Mouse (Mus musculus) intestine, embryonic 14.5 days (tissue): ENCODE measurements around the gene Zan. TPM values are rescaled to one million over a fixed set of nuclear protein-coding genes. Genes with fewer than 3 reads are reported as not detected.

Experiments used
- ATAC-seq: fragments of 200-750 bp; cut with Nextera tagmentation; replicated peaks from 2 replicates; pipeline ENCODE4 v1.8.0; 2017; ENCODE audit warnings: low read depth, moderate number of reproducible peaks, moderate TSS enrichment, moderate library complexity; ENCODE audit not compliant: low FRiP score, low TSS enrichment
- DNase-seq: peaks from one replicate; pipeline ENCODE4 v3.0.0-alpha.2; 2018; ENCODE audit warnings: low spot score
- H3K27ac ChIP-seq: fragments of 300-500 bp; sonication (generic); 2 replicates; pipeline ENCODE4 v1.5.1; 2014; ENCODE audit warnings: low read depth, mild to moderate bottlenecking, control low read depth
- H3K27me3 ChIP-seq: fragments of 300-500 bp; sonication (generic); replicated peaks from 2 replicates; pipeline ENCODE4 v1.6.1; 2014; ENCODE audit warnings: low read length, control low read depth; ENCODE audit not compliant: control insufficient read depth, insufficient read depth
- H3K36me3 ChIP-seq: fragments of 300-500 bp; sonication (generic); 2 replicates; pipeline ENCODE4 v1.6.1; 2014; ENCODE audit warnings: low read length, control low read depth; ENCODE audit not compliant: control insufficient read depth, insufficient read depth
- H3K4me1 ChIP-seq: fragments of 300-500 bp; sonication (generic); replicated peaks from 2 replicates; pipeline ENCODE4 v1.6.1; 2014; ENCODE audit warnings: low read length, control low read depth, mixed read lengths; ENCODE audit not compliant: control insufficient read depth, insufficient read depth
- H3K4me2 ChIP-seq: fragments of 300-500 bp; sonication (generic); 2 replicates; pipeline ENCODE4 v1.6.1; 2014; ENCODE audit warnings: low read length
- H3K4me3 ChIP-seq: fragments of 300-500 bp; sonication (generic); 2 replicates; pipeline ENCODE4 v1.5.1; 2014; ENCODE audit warnings: low read depth, low read length, control low read depth, mixed read lengths
- H3K9ac ChIP-seq: fragments of 300-500 bp; sonication (generic); 2 replicates; pipeline ENCODE4 v1.6.1; 2014; ENCODE audit warnings: mild to moderate bottlenecking, low read length
- H3K9me3 ChIP-seq: fragments of 300-500 bp; sonication (generic); 2 replicates; pipeline ENCODE4 v1.6.1; 2016; ENCODE audit warnings: low read length, control low read depth; ENCODE audit not compliant: control insufficient read depth
- WGBS: fragments of 180-500 bp; shearing (Covaris S2); extraction: QIAGEN DNeasy Blood & Tissue Kit; methylation state at CpG from one replicate; pipeline ENCODE4 v1.1.7; 2014; 5-methylcytosine and 5-hydroxymethylcytosine counted together
- polyA plus RNA-seq: library from polyadenylated mRNA; unstranded; fragments of >200 nt; fragmentation: Nextera tagmentation; extraction: Ambion mirVana; gene quantifications from 2 replicates; pipeline ENCODE4 v1.2.1, GENCODE M21; 2014

Gene Zan
- polyA plus RNA-seq, 1 experiment from 2014 or later: 0.93 TPM

DNA sequence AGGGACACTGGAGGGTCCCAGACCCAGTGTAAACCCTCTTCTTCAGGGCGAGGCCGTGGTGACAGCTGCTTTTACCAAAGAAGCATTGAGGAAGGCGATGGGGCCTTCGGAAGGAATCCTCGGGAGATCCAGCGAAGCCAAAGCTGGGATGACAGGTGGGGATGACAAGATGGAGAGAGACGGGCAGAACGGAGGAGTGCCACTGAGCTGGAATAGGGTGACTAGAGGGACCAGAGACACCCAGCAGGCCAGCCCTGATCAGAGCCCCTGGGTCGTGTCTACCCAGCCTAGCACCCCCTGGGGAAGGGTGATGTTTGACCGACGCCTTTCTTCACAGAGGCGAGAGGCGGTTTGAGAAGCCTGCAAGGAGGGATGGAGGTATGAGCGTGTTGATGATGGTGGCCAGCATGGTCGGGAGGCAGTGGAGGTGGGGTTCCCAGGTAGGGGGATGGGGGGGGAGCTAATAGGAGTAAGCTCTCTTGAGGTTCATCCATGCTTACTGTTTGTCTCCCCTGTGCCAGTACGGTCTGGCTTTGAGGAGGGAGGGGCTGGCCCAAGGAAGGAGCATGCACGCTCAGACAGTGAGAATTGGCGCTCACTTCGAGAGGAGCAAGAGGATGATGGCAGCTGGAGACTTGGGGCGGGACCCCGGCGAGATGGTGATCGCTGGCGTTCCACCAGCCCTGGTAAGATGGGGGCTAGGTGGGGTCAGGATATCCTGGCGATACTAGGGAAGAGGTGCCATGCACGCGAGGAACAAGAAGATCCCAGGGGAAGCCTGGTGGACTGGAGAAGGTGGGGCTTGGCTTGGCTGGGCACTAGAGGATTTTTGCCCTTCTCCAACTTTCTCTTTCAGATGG lies 43.1 kb upstream of the Zan start:
- Histone ChIP-seq H3K9ac (no peak overlapping the region), H3K27ac (no peak overlapping the region), H3K27me3 (no peaks in the 10 kb centered on the region), H3K36me3 (peaks cover 77% of the 10 kb centered on the region), H3K4me1 (no peaks in the 10 kb centered on the region), H3K9me3 (no peaks in the 10 kb centered on the region), H3K4me3 (no peak overlapping the region), H3K4me2 (no peak overlapping the region)
- 89% methylated on average over 27 of the region's 27 CpGs for WGBS
- DNase-seq: no peak
- ATAC-seq: no peak

DNA sequence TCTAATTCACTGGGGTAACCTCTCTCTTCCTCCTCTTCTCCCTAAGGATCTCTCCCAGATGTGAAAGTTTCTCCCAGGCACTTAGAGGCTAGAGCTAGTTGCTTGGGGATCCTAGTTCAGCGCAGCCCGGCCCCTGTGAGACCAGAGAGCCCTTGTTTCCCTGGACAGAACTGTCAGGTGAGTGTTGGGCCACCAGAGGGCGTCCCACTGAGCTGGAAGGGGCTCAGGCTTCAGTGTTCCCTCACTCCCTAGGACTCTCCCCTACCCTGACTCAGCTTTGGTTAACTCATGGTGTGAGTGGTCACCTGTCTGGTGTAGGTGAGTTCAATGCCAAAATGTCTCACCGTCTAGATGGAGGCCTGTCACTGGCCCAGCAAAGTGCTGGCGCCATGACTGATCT lies 41.6 kb upstream of the Zan start, which contains the start of gene Gigyf1:
TSS of gene Gigyf1 (plus strand) at position 113 of the 400 bp plus-strand sequence.
- WGBS: 75% methylated on average over 5 of the region's 5 CpGs
- Histone ChIP-seq H3K27ac (no peak within 1 kb of the TSS), H3K4me3 (no peak within 1 kb of the TSS), H3K9me3 (no peaks in the 10 kb centered on the region), H3K27me3 (no peaks in the 10 kb centered on the region), H3K4me2 (no peak within 1 kb of the TSS), H3K36me3 (peaks cover 62% of the 10 kb centered on the region), H3K4me1 (no peaks in the 10 kb centered on the region; the same call in 1 of the 2 replicates), H3K9ac (no peak within 1 kb of the TSS)
- no peak for DNase-seq
- no peak for ATAC-seq

DNA sequence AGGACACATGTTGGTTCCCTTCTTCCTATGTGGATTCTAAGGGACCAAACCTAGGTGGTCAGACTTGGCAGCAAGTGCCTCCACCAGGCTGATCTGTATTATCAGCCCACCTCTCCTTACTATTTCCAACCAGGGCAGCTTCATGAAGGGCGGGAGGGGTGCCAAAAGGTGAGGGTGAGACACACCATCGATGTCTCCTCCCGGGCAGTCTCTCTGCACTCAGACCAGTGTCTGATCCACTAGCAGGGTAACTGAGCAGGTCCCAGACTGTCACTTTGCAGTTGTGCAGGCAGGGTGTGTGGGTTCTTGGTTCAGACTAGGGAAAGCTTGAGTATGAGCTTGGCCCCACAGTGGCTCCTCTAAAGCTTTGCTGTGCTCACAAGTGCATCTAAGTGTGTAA lies 37.9 kb upstream of the Zan start:
- Histone ChIP-seq H3K4me3 (no peak overlapping the region), H3K27ac (no peak overlapping the region), H3K4me2 (no peak overlapping the region), H3K9me3 (no peaks in the 10 kb centered on the region), H3K36me3 (peaks cover 26% of the 10 kb centered on the region), H3K4me1 (peaks cover 20% of the 10 kb centered on the region), H3K9ac (no peak overlapping the region), H3K27me3 (no peaks in the 10 kb centered on the region)
- 94% methylated on average over 3 of the region's 3 CpGs for WGBS
- ATAC-seq (no peak), DNase-seq (no peak)

DNA sequence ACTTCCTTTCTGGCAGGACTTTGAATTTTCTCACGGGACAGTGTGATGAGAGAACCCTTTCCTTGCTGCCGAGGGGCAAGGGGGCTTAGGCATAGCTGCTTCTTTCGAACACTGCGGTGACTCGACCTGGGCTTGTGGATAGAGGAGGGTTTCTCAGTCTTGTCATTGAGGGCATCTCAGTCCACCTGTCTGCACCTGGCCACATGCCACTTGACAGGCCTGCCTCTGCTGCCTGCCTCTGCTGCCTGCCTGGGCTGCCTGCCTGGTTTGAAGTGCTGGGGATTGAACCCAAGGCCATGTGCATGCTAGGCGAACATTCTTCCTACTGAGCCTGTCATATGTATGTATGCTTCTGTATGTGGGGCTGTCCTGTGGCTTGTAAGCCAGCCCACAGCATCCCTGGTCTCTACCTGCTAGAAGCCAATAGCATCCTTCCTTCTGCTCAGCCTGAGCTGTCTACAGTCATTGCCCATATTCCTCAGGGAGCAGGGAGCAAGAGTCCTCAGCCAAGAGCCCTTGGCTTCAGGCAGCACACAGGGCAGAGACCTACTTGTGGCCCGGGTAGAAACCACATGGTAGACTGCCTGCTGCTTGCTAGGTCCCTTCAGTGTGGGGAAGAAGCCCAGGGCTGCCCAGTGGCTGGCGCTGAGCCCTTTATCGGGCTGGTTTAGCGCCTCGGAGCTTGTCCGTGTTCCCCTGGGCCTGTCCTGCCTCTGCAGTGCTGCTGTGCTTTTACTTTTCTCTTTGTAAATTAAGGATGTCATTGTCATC lies 37.3 kb upstream of the Zan start:
- 84% methylated on average over 12 of the region's 12 CpGs for WGBS
- Histone ChIP-seq H3K4me3 (no peak overlapping the region), H3K9me3 (no peaks in the 10 kb centered on the region), H3K36me3 (peaks cover 19% of the 10 kb centered on the region), H3K27ac (no peak overlapping the region), H3K4me1 (peaks cover 20% of the 10 kb centered on the region), H3K4me2 (no peak overlapping the region), H3K27me3 (no peaks in the 10 kb centered on the region), H3K9ac (no peak overlapping the region)
- no peak for ATAC-seq
- DNase-seq: no peak

DNA sequence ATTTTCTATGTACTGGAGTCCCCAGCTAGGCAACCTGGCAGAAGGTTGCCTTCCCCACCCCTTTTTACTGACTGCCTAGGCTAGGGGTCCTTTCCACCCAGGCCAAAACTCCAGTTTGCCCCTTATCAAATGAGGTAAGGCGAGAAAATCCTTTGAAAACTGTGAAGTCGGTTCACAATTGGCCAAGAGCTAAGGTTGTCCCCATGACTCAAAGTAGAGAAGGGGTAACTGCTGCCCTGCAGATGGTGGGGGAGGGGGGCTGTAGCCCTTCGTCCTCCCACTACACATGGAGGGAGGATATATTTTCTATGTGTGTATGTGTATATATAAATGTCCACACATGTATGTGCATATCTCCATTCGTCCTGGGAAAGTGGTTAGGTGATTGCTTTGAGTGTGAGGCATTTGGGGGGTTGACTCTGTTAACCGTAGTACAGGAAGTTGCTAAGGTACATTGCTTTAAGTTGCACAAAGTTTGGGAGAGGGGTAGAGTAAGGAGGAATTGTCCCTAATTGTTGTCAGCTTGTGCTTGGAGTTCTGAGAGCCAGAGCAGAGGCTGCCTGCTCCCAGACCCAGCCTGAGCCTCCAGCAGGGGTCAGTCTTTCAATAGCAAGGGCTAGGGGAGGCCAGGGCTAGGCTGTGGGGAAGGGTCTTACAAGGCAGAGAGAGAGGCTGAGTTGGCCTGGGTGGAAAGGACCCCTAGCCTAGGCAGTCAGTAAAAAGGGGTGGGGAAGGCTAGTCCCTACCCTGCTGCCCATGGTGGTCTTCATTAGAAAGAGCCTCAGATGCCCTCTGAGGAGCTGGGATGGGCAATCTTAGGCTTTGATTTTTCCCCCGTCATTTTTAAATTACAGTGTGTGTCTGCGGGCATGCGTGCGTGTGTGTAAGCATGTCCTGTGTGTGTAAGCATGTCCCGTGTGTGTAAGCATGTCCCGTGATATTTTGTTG lies 36.3 kb upstream of the Zan start:
- H3K4me1 ChIP-seq: peaks cover 20% of the 10 kb centered on the region
- DNase-seq: no peak
- WGBS: 78% methylated on average over 11 of the region's 11 CpGs
- no peak overlapping the region for H3K9ac ChIP-seq
- no peak overlapping the region for H3K4me3 ChIP-seq
- H3K9me3 ChIP-seq: no peaks in the 10 kb centered on the region
- no peak for ATAC-seq
- no peak overlapping the region for H3K27ac ChIP-seq
- H3K27me3 ChIP-seq: no peaks in the 10 kb centered on the region
- peaks cover 10% of the 10 kb centered on the region; the same call in 1 of the 2 replicates for H3K36me3 ChIP-seq
- no peak overlapping the region for H3K4me2 ChIP-seq

DNA sequence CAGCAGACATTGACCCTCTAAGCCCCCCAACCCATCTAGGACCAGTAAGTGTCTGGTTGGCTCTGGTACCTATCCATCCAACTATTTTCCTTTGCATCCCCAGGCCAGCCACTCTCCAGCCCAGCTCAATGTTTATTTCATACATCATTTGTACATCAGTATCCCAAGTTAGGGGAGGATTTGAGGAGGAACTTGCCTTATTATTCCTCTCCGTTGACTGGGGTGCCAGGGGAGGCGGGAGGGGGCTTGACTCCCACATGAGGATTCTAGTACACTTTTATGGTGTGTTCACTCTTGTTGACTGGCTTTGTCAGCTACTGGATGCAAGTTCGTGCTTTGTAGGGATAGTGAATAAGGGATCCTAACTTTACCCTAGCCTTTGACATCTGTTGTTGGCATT lies 34.8 kb upstream of the Zan start:
- ATAC-seq (no peak), DNase-seq (no peak)
- H3K4me1 ChIP-seq: peaks cover 20% of the 10 kb centered on the region
- 49% methylated on average over 3 of the region's 3 CpGs for WGBS
- H3K9ac ChIP-seq: peak overlapping the region; percentile 97; the same call in 1 of the 2 replicates
- H3K36me3 ChIP-seq: no peaks in the 10 kb centered on the region
- no peaks in the 10 kb centered on the region for H3K27me3 ChIP-seq
- no peaks in the 10 kb centered on the region for H3K9me3 ChIP-seq
- peak overlapping the region; percentile 72 for H3K4me2 ChIP-seq
- H3K27ac ChIP-seq: no peak overlapping the region
- H3K4me3 ChIP-seq: peak overlapping the region; percentile 96

DNA sequence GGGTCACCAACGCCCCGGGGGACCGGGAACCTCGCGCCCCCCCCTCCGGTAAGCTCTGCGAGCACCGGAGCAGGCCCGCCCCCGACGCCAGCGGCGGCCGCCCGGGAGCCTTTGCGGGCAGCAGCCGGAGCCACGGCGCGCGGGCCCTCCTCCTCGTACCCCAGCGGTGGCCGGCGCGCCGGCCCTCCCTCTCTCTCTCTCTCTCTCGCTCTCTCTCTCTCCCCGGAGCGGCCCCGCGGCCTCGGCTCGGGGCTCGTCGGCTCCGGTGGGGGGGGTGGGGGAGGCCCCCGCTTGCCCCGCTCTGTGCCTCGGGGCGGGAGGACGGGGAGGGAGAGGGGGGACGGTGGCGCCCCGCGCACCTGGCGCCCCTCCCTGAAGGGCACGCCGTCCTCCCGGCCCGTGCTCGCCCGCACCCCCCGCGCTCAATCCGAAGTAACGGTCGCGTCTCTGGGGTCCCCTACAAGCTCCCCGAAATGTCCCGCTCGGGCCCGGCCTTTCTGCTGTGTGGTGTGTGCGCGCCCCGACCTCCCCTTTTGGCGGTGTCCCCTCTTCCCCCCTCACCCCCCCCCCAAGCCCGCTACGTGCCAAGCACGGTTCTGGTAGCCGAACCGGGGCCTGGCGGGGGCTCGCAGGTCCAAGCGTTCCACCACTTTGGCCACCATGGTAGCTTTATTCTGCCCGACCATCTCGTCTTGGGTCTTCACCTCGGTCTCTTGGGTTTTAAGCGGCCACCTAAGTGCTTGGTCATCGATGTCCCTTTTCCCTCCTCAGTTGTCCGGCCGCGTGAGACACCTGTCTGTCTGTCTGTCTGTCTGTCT lies 33.9 kb upstream of the Zan start:
- Histone ChIP-seq H3K27me3 (no peaks in the 10 kb centered on the region), H3K9me3 (no peaks in the 10 kb centered on the region), H3K4me3 (peak overlapping the region; percentile 96), H3K4me2 (peak overlapping the region; percentile 72), H3K27ac (peak overlapping the region; percentile 83), H3K9ac (peak overlapping the region; percentile 97), H3K36me3 (no peaks in the 10 kb centered on the region), H3K4me1 (peaks cover 20% of the 10 kb centered on the region)
- ATAC-seq: peak; percentile 41; the same call in 1 of the 2 replicates
- WGBS: 1% methylated on average over 56 of the region's 83 CpGs
- DNase-seq: no peak
